Mouse (Mus musculus): ENCODE results near the gene Krit1. TPM values are rescaled to one million over a fixed set of nuclear protein-coding genes. Genes with fewer than 3 reads are reported as not detected.
"Not testable (repeated sequence)": the region's sequence is repeated elsewhere in the genome, so short reads cannot be mapped to it uniquely, and the experiment has no call there.

Krit1 gene
- total RNA-seq, 2 experiments from 2014 or later: 48.8 to 53.9 TPM

DNA sequence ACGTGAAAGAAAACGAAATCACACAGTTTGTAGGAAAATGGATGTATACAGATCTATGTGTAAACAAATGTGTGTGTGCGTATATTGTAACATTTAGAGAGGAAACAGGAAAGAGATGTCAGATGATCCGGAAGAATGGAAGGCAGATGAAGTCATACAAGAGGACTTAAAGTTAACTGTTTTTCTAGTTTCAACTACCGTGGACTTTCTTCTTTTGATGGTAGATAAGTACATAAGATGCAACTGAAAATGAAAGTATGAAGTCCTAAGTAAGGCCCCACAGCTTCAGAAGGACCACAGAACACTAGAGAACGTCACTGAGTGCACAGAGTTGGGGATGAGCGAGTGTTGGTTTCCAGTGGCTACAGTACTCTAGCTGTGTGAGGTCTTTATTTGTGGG is 83.9 kb downstream of the Krit1 start:
- not testable (repeated sequence) for DNase-seq (ENCODE audit: low spot score in 2 of 2)

- DNase-seq (ENCODE audit: low spot score in 2 of 2): no peak
Observed at GRCm38 (mm10) chr5:3889201-3889600, 86.2 kb downstream of the Krit1 start.

DNA sequence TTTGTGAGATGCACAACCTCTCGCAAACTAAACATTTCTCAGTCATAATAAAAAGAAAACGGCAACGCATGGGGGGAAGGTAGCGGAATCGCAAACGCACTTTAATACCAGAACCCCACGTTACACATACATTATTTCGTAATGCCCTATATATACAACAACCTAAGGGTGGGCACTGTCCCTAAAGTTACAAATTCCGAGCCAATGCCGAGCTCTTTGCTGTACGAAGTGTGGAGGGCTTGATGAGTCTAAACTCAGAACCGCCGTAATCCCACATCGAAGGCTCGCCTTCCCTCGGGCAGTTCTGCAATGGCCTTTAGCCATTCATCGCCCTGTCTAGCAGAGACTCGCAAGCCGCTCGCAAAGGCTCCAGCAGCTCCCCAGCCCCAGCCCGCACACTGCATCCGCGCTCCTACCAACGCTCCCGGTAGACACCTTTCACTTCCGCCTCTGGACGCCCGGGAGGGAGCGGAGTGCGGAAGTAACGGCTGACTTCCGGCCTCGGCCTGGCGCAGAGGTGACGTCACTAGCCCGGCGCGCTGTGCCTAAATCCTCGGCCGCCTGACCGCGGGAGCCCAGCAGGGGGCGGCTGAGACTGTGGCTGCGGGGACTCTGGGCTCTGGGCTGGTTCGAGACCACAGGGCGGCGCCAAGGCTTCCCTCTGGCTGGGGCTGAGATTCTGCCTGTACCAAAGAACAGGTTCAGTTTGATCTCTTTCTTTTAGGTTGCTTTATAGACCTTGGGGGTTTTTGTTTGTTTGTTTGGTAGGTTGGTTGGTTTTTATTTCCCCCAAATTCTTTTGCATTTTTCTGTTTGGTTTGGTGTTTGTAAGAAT is 90.7 kb downstream of the Krit1 start, which contains the start of gene Mterf1a:
Gene Mterf1a, minus strand, starts transcription at position 475 of the 835 bp plus-strand sequence.
- DNase-seq (ENCODE audit: low spot score in 2 of 2): peak; percentile 6 to 50

- DNase-seq (ENCODE audit: low spot score in 2 of 2): not testable (repeated sequence)
Observed at GRCm38 (mm10) chr5:3894294-3894619, 91.3 kb downstream of the Krit1 start.

Other genes starting within 250 kb of the Krit1 start
- gene 1700109H08Rik, start 231.6 kb upstream of the Krit1 start, total RNA-seq (2021): 1 to 10 TPM; 4.7 to 4.9 TPM
- 10 to 100 TPM; 23.9 to 24.7 TPM for gene Pex1, start 207.1 kb upstream of the Krit1 start, total RNA-seq (2021)
- 10 to 100 TPM; 12.6 to 13.9 TPM for gene Rbm48, start 206.6 kb upstream of the Krit1 start, total RNA-seq (2021)
- not detected for gene Tmbim7, start 152.0 kb upstream of the Krit1 start, total RNA-seq (2021)
- gene Gatad1, start 146.0 kb upstream of the Krit1 start, total RNA-seq (2021): 100 to 1,000 TPM; 103 to 108 TPM
- 100 to 1,000 TPM; 124 TPM for gene Ankib1, start 259 bp upstream of the Krit1 start, total RNA-seq (2021)
- gene Lrrd1, start 42.0 kb downstream of the Krit1 start, total RNA-seq (2021): under 1 TPM; 0.17 to 0.33 TPM
- 10 to 100 TPM in 1 of 2 experiments, 1 to 10 TPM in 1; 9.9 to 11.3 TPM for gene Mterf1a, start 90.7 kb downstream of the Krit1 start, total RNA-seq (2021)
- 10 to 100 TPM; 67.1 to 68.3 TPM for gene Akap9, start 124.9 kb downstream of the Krit1 start, total RNA-seq (2021)